Mouse (Mus musculus): ENCODE measurements around the gene Vac14. TPM values are rescaled to one million over a fixed set of nuclear protein-coding genes. Genes with fewer than 3 reads are reported as not detected.

Gene Vac14
- polyA plus RNA-seq, 1 experiment from 2014 or later = 19.6 TPM

- peak; percentile 80 for ATAC-seq (ENCODE audit: insufficient number of reproducible peaks, insufficient read depth, low FRiP score, low read depth)
- no peaks in the 10 kb centered on the region for H3K27me3 ChIP-seq (ENCODE audit: control insufficient read depth, insufficient read depth, low read length)
- WGBS = 58% methylated on average over 8 of the region's 9 CpGs
These were observed 71.6 kb downstream of the Vac14 start for GRCm38 (mm10) chr8:110689961-110690360.

GRCm38 (mm10) chr8:110694226-110694625 is 75.8 kb downstream of the Vac14 start:
- H3K27me3 ChIP-seq (ENCODE audit: control insufficient read depth, insufficient read depth, low read length) = no peaks in the 10 kb centered on the region
- H3K36me3 ChIP-seq (ENCODE audit: control insufficient read depth, insufficient read depth, low read length) = 0 out of 2 replicates have a peak, but pooled peaks cover 7% of the 10 kb centered on the region
- 70% methylated on average over 5 of the region's 5 CpGs for WGBS
- no peak overlapping the region for H3K4me2 ChIP-seq (ENCODE audit: low read length)
- no peak overlapping the region for H3K9ac ChIP-seq (ENCODE audit: low read length)
- peaks cover 12 to 19% of the 10 kb centered on the region in 2 experiments for H3K4me1 ChIP-seq (ENCODE audit: control insufficient read depth in 2 of 2, insufficient read depth in 2 of 2, low read length in 2 of 2)
- H3K9me3 ChIP-seq (ENCODE audit: control insufficient read depth, low read length) = no peaks in the 10 kb centered on the region
- no peak for ATAC-seq (ENCODE audit: insufficient number of reproducible peaks, insufficient read depth, low FRiP score, low read depth)
- H3K4me3 ChIP-seq (ENCODE audit: control insufficient read depth in 1 of 2, insufficient read depth in 1 of 2, low read depth in 1 of 2, low read length in 2 of 2) = no peak overlapping the region
- H3K27ac ChIP-seq (replicated peaks in 1 of 2; ENCODE audit: control insufficient read depth in 1 of 2, insufficient read depth in 1 of 2, low read depth in 2 of 2, low read length in 2 of 2) = no peak overlapping the region

More at GRCm38 (mm10) chr8:110689961-110690360, 71.6 kb downstream of the Vac14 start:
- Histone ChIP-seq H3K4me3 (ENCODE audit: control insufficient read depth in 1 of 2, insufficient read depth in 1 of 2, low read depth in 1 of 2, low read length in 2 of 2) (no peak overlapping the region), H3K9ac (ENCODE audit: low read length) (no peak overlapping the region), H3K27ac (replicated peaks in 1 of 2; ENCODE audit: control insufficient read depth in 1 of 2, insufficient read depth in 1 of 2, low read depth in 2 of 2, low read length in 2 of 2) (peak overlapping the region; percentile 62 to 72), H3K36me3 (ENCODE audit: control insufficient read depth, insufficient read depth, low read length) (0 out of 2 replicates have a peak, but pooled peaks cover 13% of the 10 kb centered on the region), H3K4me1 (ENCODE audit: control insufficient read depth in 2 of 2, insufficient read depth in 2 of 2, low read length in 2 of 2) (peaks cover 15 to 25% of the 10 kb centered on the region in 2 experiments), H3K9me3 (ENCODE audit: control insufficient read depth, low read length) (no peaks in the 10 kb centered on the region), H3K4me2 (ENCODE audit: low read length) (no peak overlapping the region)

GRCm38 (mm10) chr8:110694826-110695225 is 76.4 kb downstream of the Vac14 start:
- ATAC-seq (ENCODE audit: insufficient number of reproducible peaks, insufficient read depth, low FRiP score, low read depth) = no peak

GRCm38 (mm10) chr8:110695431-110695830 is 77.0 kb downstream of the Vac14 start:
- ATAC-seq (ENCODE audit: insufficient number of reproducible peaks, insufficient read depth, low FRiP score, low read depth) = no peak
- 87% methylated on average over 5 of the region's 5 CpGs for WGBS

More at GRCm38 (mm10) chr8:110694826-110695225, 76.4 kb downstream of the Vac14 start:
- H3K27ac ChIP-seq (replicated peaks in 1 of 2; ENCODE audit: control insufficient read depth in 1 of 2, insufficient read depth in 1 of 2, low read depth in 2 of 2, low read length in 2 of 2) = peak overlapping the region in 1 of 2 experiments; percentile 47; a peak in 2 of 4 replicates
- H3K27me3 ChIP-seq (ENCODE audit: control insufficient read depth, insufficient read depth, low read length) = no peaks in the 10 kb centered on the region
- H3K36me3 ChIP-seq (ENCODE audit: control insufficient read depth, insufficient read depth, low read length) = 0 out of 2 replicates have a peak, but pooled peaks cover 7% of the 10 kb centered on the region
- H3K9me3 ChIP-seq (ENCODE audit: control insufficient read depth, low read length) = no peaks in the 10 kb centered on the region
- WGBS = 69% methylated on average over 4 of the region's 4 CpGs
- H3K4me3 ChIP-seq (ENCODE audit: control insufficient read depth in 1 of 2, insufficient read depth in 1 of 2, low read depth in 1 of 2, low read length in 2 of 2) = no peak overlapping the region
- H3K4me1 ChIP-seq (ENCODE audit: control insufficient read depth in 2 of 2, insufficient read depth in 2 of 2, low read length in 2 of 2) = peaks cover 10 to 16% of the 10 kb centered on the region in 2 experiments; a peak in 3 of 4 replicates
- peak overlapping the region; percentile 16; the same call in 1 of the 2 replicates for H3K9ac ChIP-seq (ENCODE audit: low read length)
- H3K4me2 ChIP-seq (ENCODE audit: low read length) = no peak overlapping the region

GRCm38 (mm10) chr8:110696051-110696450 is 77.7 kb downstream of the Vac14 start:
- Histone ChIP-seq H3K4me1 (ENCODE audit: control insufficient read depth in 2 of 2, insufficient read depth in 2 of 2, low read length in 2 of 2) (peaks cover 8 to 22% of the 10 kb centered on the region in 2 experiments; a peak in 3 of 4 replicates), H3K4me2 (ENCODE audit: low read length) (no peak overlapping the region), H3K27ac (replicated peaks in 1 of 2; ENCODE audit: control insufficient read depth in 1 of 2, insufficient read depth in 1 of 2, low read depth in 2 of 2, low read length in 2 of 2) (peak overlapping the region in 1 of 2 experiments; percentile 25; a peak in 2 of 4 replicates), H3K36me3 (ENCODE audit: control insufficient read depth, insufficient read depth, low read length) (0 out of 2 replicates have a peak, but pooled peaks cover 7% of the 10 kb centered on the region), H3K4me3 (ENCODE audit: control insufficient read depth in 1 of 2, insufficient read depth in 1 of 2, low read depth in 1 of 2, low read length in 2 of 2) (no peak overlapping the region), H3K9me3 (ENCODE audit: control insufficient read depth, low read length) (no peaks in the 10 kb centered on the region), H3K27me3 (ENCODE audit: control insufficient read depth, insufficient read depth, low read length) (no peaks in the 10 kb centered on the region), H3K9ac (ENCODE audit: low read length) (0 out of 2 replicates have a peak overlapping the region, but pooled peaks have one; percentile 12)
- no peak for ATAC-seq (ENCODE audit: insufficient number of reproducible peaks, insufficient read depth, low FRiP score, low read depth)
- WGBS = 81% methylated on average over 4 of the region's 4 CpGs

More at GRCm38 (mm10) chr8:110695431-110695830, 77.0 kb downstream of the Vac14 start:
- H3K4me1 ChIP-seq (ENCODE audit: control insufficient read depth in 2 of 2, insufficient read depth in 2 of 2, low read length in 2 of 2) = peaks cover 8 to 19% of the 10 kb centered on the region in 2 experiments; a peak in 3 of 4 replicates
- H3K27me3 ChIP-seq (ENCODE audit: control insufficient read depth, insufficient read depth, low read length) = no peaks in the 10 kb centered on the region
- H3K27ac ChIP-seq (replicated peaks in 1 of 2; ENCODE audit: control insufficient read depth in 1 of 2, insufficient read depth in 1 of 2, low read depth in 2 of 2, low read length in 2 of 2) = peak overlapping the region in 1 of 2 experiments; percentile 47; a peak in 1 of 4 replicates
- no peak overlapping the region for H3K4me2 ChIP-seq (ENCODE audit: low read length)
- H3K9ac ChIP-seq (ENCODE audit: low read length) = no peak overlapping the region
- H3K4me3 ChIP-seq (ENCODE audit: control insufficient read depth in 1 of 2, insufficient read depth in 1 of 2, low read depth in 1 of 2, low read length in 2 of 2) = no peak overlapping the region
- no peaks in the 10 kb centered on the region for H3K9me3 ChIP-seq (ENCODE audit: control insufficient read depth, low read length)
- H3K36me3 ChIP-seq (ENCODE audit: control insufficient read depth, insufficient read depth, low read length) = 0 out of 2 replicates have a peak, but pooled peaks cover 7% of the 10 kb centered on the region

GRCm38 (mm10) chr8:110697571-110697970 is 79.2 kb downstream of the Vac14 start:
- Histone ChIP-seq H3K4me1 (ENCODE audit: control insufficient read depth in 2 of 2, insufficient read depth in 2 of 2, low read length in 2 of 2) (peaks cover 11 to 34% of the 10 kb centered on the region in 2 experiments; a peak in 3 of 4 replicates), H3K36me3 (ENCODE audit: control insufficient read depth, insufficient read depth, low read length) (0 out of 2 replicates have a peak, but pooled peaks cover 4% of the 10 kb centered on the region)

GRCm38 (mm10) chr8:110698098-110698497 is 79.7 kb downstream of the Vac14 start:
- Histone ChIP-seq H3K4me2 (ENCODE audit: low read length) (no peak overlapping the region), H3K27me3 (ENCODE audit: control insufficient read depth, insufficient read depth, low read length) (no peaks in the 10 kb centered on the region), H3K9ac (ENCODE audit: low read length) (no peak overlapping the region), H3K27ac (replicated peaks in 1 of 2; ENCODE audit: control insufficient read depth in 1 of 2, insufficient read depth in 1 of 2, low read depth in 2 of 2, low read length in 2 of 2) (no peak overlapping the region), H3K4me1 (ENCODE audit: control insufficient read depth in 2 of 2, insufficient read depth in 2 of 2, low read length in 2 of 2) (peaks cover 14 to 39% of the 10 kb centered on the region in 2 experiments), H3K36me3 (ENCODE audit: control insufficient read depth, insufficient read depth, low read length) (0 out of 2 replicates have a peak, but pooled peaks cover 4% of the 10 kb centered on the region), H3K4me3 (ENCODE audit: control insufficient read depth in 1 of 2, insufficient read depth in 1 of 2, low read depth in 1 of 2, low read length in 2 of 2) (no peak overlapping the region), H3K9me3 (ENCODE audit: control insufficient read depth, low read length) (no peaks in the 10 kb centered on the region)
- ATAC-seq (ENCODE audit: insufficient number of reproducible peaks, insufficient read depth, low FRiP score, low read depth) = no peak
- WGBS = 39% methylated on average over 1 of the region's 1 CpGs

More at GRCm38 (mm10) chr8:110697571-110697970, 79.2 kb downstream of the Vac14 start:
- no peak overlapping the region for H3K4me2 ChIP-seq (ENCODE audit: low read length)
- H3K9me3 ChIP-seq (ENCODE audit: control insufficient read depth, low read length) = no peaks in the 10 kb centered on the region
- WGBS = 80% methylated on average over 5 of the region's 5 CpGs
- H3K4me3 ChIP-seq (ENCODE audit: control insufficient read depth in 1 of 2, insufficient read depth in 1 of 2, low read depth in 1 of 2, low read length in 2 of 2) = no peak overlapping the region
- no peak overlapping the region for H3K27ac ChIP-seq (replicated peaks in 1 of 2; ENCODE audit: control insufficient read depth in 1 of 2, insufficient read depth in 1 of 2, low read depth in 2 of 2, low read length in 2 of 2)
- H3K9ac ChIP-seq (ENCODE audit: low read length) = no peak overlapping the region
- ATAC-seq (ENCODE audit: insufficient number of reproducible peaks, insufficient read depth, low FRiP score, low read depth) = no peak
- no peaks in the 10 kb centered on the region for H3K27me3 ChIP-seq (ENCODE audit: control insufficient read depth, insufficient read depth, low read length)
